Comparison of ENCODE assay signal across 13 mouse cellular contexts in the genomic region with DNA sequence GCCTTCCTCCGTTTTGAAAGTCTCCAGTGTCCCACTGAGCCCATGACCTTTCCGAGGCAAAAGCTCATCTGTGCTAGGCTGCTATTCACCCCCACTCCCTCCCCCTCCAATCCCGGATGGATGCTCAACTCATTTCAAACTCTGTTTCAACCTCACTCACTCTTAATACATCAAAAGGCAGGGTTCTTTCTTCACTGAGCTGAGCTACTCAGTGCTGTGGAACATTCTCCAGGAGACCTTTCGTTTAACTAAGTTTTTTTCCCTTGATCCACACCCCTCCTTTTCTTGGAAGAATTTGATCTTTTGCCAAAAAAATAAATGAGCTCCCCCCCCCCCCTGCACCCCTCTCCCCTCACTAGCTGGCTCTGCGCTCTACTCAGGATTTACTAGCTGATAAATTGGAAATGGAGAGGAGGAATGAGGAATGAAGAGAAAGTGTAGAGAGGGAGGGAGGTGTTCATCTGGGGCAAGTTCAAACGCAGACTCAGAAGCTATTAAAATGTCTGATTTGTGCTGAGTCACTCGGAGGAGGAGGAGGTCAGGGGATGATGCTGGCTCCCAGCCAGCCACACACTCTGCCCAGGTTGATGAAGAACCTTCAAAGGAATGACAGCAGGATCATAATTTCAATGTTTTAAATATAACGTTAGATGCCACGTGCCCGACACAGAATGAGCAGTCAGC.
DNase-seq lines count a peak whose midpoint lies in the region; ATAC-seq and TF ChIP-seq lines count a peak whose summit lies in the region.
"Had no signal": no experiment of that assay in that cellular context is flagged by ENCODE, and none has a peak within 500 bp of the region (broad histone marks: within the 10 kb centered on the region; RNA-seq: fewer than 3 reads in every experiment).

No protein-coding gene starts in this region.

- H3K9me3 ChIP-seq in forebrain, embryonic 14.5 days (replicated peaks; ENCODE audit: control insufficient read depth, low read length) = no peaks in the 10 kb centered on the region
- no peaks in the 10 kb centered on the region for H3K9me3 ChIP-seq in forebrain, embryonic 11.5 days (ENCODE audit: control insufficient read depth, low read length)
- no peaks in the 10 kb centered on the region for H3K9me3 ChIP-seq in limb, embryonic 15.5 days
- H3K9me3 ChIP-seq: forebrain, embryonic 12.5 days; liver, embryonic 13.5 days; neural tube, embryonic 12.5 days had no signal

- WGBS in forebrain, embryonic 14.5 days = 44% methylated on average over 10 of the region's 10 CpGs
- WGBS in forebrain, embryonic 11.5 days = 66% methylated on average over 10 of the region's 10 CpGs
- WGBS in limb, embryonic 15.5 days = 21% methylated on average over 10 of the region's 10 CpGs
- 54% methylated on average over 10 of the region's 10 CpGs for WGBS in cerebellum, adult 2 months

- TF ChIP-seq POLR2A in cerebellum, adult 2 months (IDR thresholded peaks at IDR 0.05; ENCODE audit: borderline replicate concordance, insufficient read depth, low read length) = no peak

- peak; percentile 3 for DNase-seq in forebrain, embryonic 14.5 days (ENCODE audit: low spot score)
- no peak for DNase-seq in forebrain, embryonic 11.5 days (ENCODE audit: low spot score)
- peak; percentile 50 for DNase-seq in R1 (ENCODE audit: low read depth, low spot score)
- peak; percentile 39 for DNase-seq in kidney, adult 18-20 months
- no peak for DNase-seq in B cell, adult 2 months
- DNase-seq in cerebellum, adult 2 months = no peak
- DNase-seq: layer of hippocampus, postnatal 36 days; liver, embryonic 13.5 days had no signal

- TF ChIP-seq CTCF in cerebellum, adult 2 months (IDR thresholded peaks at IDR 0.05; ENCODE audit: borderline replicate concordance, insufficient read depth, low read depth, low read length) = no peak

- no peak overlapping the region for H3K4me3 ChIP-seq in forebrain, embryonic 14.5 days (ENCODE audit: low read depth, low read length)
- no peak overlapping the region for H3K4me3 ChIP-seq in forebrain, embryonic 11.5 days (ENCODE audit: low read depth, low read length)
- no peak overlapping the region for H3K4me3 ChIP-seq in limb, embryonic 15.5 days
- H3K4me3 ChIP-seq in cerebellum, adult 2 months (replicated peaks; ENCODE audit: insufficient read depth, low read depth, low read length) = no peak overlapping the region
- H3K4me3 ChIP-seq: forebrain, embryonic 12.5 days; liver, embryonic 13.5 days; megakaryocyte, embryonic 14.5 days; neural tube, embryonic 12.5 days had no signal

- no peak for ATAC-seq in forebrain, embryonic 14.5 days
- no peak for ATAC-seq in forebrain, embryonic 11.5 days (replicated peaks; ENCODE audit: low FRiP score)
- peak; percentile 63; the same call in 1 of the 2 replicates for ATAC-seq in limb, embryonic 15.5 days (ENCODE audit: insufficient number of reproducible peaks, low FRiP score, low TSS enrichment, low read depth)
- no peak for ATAC-seq in megakaryocyte, adult 5-6 weeks (ENCODE audit: poor library complexity, severe bottlenecking)

- no peaks in the 10 kb centered on the region for H3K36me3 ChIP-seq in forebrain, embryonic 14.5 days (ENCODE audit: control insufficient read depth, insufficient read depth, low read length)
- no peaks in the 10 kb centered on the region for H3K36me3 ChIP-seq in forebrain, embryonic 11.5 days (ENCODE audit: control insufficient read depth, insufficient read depth, low read length)
- no peaks in the 10 kb centered on the region for H3K36me3 ChIP-seq in limb, embryonic 15.5 days
- H3K36me3 ChIP-seq: forebrain, embryonic 12.5 days; liver, embryonic 13.5 days; neural tube, embryonic 12.5 days had no signal

- H3K27me3 ChIP-seq in forebrain, embryonic 14.5 days (replicated peaks; ENCODE audit: control insufficient read depth, insufficient read depth, low read length) = no peaks in the 10 kb centered on the region
- no peaks in the 10 kb centered on the region for H3K27me3 ChIP-seq in forebrain, embryonic 11.5 days (ENCODE audit: control insufficient read depth, insufficient read depth, low read length)
- no peaks in the 10 kb centered on the region for H3K27me3 ChIP-seq in limb, embryonic 15.5 days
- H3K27me3 ChIP-seq in cerebellum, adult 2 months (ENCODE audit: control insufficient read depth, insufficient read depth, low read length) = no peaks in the 10 kb centered on the region
- H3K27me3 ChIP-seq: forebrain, embryonic 12.5 days; liver, embryonic 13.5 days; megakaryocyte, embryonic 14.5 days; neural tube, embryonic 12.5 days had no signal

- H3K27ac ChIP-seq in forebrain, embryonic 14.5 days (ENCODE audit: low read depth, low read length) = no peak overlapping the region
- no peak overlapping the region for H3K27ac ChIP-seq in forebrain, embryonic 11.5 days (ENCODE audit: low read depth, low read length)
- H3K27ac ChIP-seq in limb, embryonic 15.5 days = peak overlapping the region; percentile 60; the same call in 1 of the 2 replicates
- no peak overlapping the region for H3K27ac ChIP-seq in cerebellum, adult 2 months (ENCODE audit: insufficient read depth, low read length)
- H3K27ac ChIP-seq: forebrain, embryonic 12.5 days; liver, embryonic 13.5 days; neural tube, embryonic 12.5 days had no signal

- no peaks in the 10 kb centered on the region for H3K4me1 ChIP-seq in forebrain, embryonic 14.5 days (ENCODE audit: control insufficient read depth, insufficient read depth, low read length)
- no peaks in the 10 kb centered on the region for H3K4me1 ChIP-seq in forebrain, embryonic 11.5 days (replicated peaks; ENCODE audit: control insufficient read depth, insufficient read depth, low read length)
- peaks cover 11% of the 10 kb centered on the region for H3K4me1 ChIP-seq in limb, embryonic 15.5 days
- no peaks in the 10 kb centered on the region for H3K4me1 ChIP-seq in cerebellum, adult 2 months (ENCODE audit: control insufficient read depth, insufficient read depth, low read length)
- H3K4me1 ChIP-seq: liver, embryonic 13.5 days; megakaryocyte, embryonic 14.5 days; neural tube, embryonic 12.5 days had no signal

- H3K4me2 ChIP-seq in forebrain, embryonic 14.5 days (ENCODE audit: low read length) = no peak overlapping the region
- H3K4me2 ChIP-seq in forebrain, embryonic 11.5 days (ENCODE audit: low read depth, low read length, severe bottlenecking) = no peak overlapping the region
- no peak overlapping the region for H3K4me2 ChIP-seq in limb, embryonic 15.5 days
- H3K4me2 ChIP-seq: forebrain, embryonic 12.5 days; liver, embryonic 13.5 days; neural tube, embryonic 12.5 days had no signal

- no peak overlapping the region for H3K9ac ChIP-seq in forebrain, embryonic 14.5 days (ENCODE audit: low read length)
- H3K9ac ChIP-seq in forebrain, embryonic 11.5 days (ENCODE audit: low read length) = no peak overlapping the region
- no peak overlapping the region for H3K9ac ChIP-seq in limb, embryonic 15.5 days
- H3K9ac ChIP-seq: forebrain, embryonic 12.5 days; liver, embryonic 13.5 days; neural tube, embryonic 12.5 days had no signal

Comparison
In these comparisons a context has a peak if more than half of its experiments do, and no peak if none do; other contexts are left out.
1. DNase-seq: peak in forebrain, embryonic 14.5 days (single experiment), R1 (single experiment) and kidney, adult 18-20 months (single experiment); none in forebrain, embryonic 11.5 days (single experiment), B cell, adult 2 months (0 of 2) and cerebellum, adult 2 months (0 of 2).